Mouse (Mus musculus) embryonic facial prominence, embryonic 10.5 days (tissue): ENCODE measurements around the gene Fasn. TPM values are rescaled to one million over a fixed set of nuclear protein-coding genes. Genes with fewer than 3 reads are reported as not detected.

Source experiments
- DNase-seq: peaks from one replicate; pipeline ENCODE4 v3.0.0-alpha.2; 2017; ENCODE audit warnings: low spot score
- H3K27ac ChIP-seq: fragments of 300-500 bp; sonication (generic); replicated peaks from 2 replicates; pipeline ENCODE4 v1.5.1; 2016; ENCODE audit warnings: mild to moderate bottlenecking
- H3K27me3 ChIP-seq: fragments of 300-500 bp; sonication (generic); replicated peaks from 2 replicates; pipeline ENCODE4 v1.6.1; 2016; ENCODE audit warnings: low read depth, mild to moderate bottlenecking; ENCODE audit not compliant: poor library complexity, severe bottlenecking
- H3K36me3 ChIP-seq: fragments of 300-500 bp; sonication (generic); replicated peaks from 2 replicates; pipeline ENCODE4 v1.6.1; 2016; ENCODE audit warnings: mild to moderate bottlenecking, moderate library complexity
- H3K4me1 ChIP-seq: fragments of 300-500 bp; sonication (generic); 2 replicates; pipeline ENCODE4 v1.6.1; 2016
- H3K4me3 ChIP-seq: fragments of 300-500 bp; sonication (generic); 2 replicates; pipeline ENCODE4 v1.5.1; 2016; ENCODE audit warnings: mild to moderate bottlenecking, moderate library complexity
- H3K9me3 ChIP-seq: fragments of 300-500 bp; sonication (generic); 2 replicates; pipeline ENCODE4 v1.6.1; 2016; ENCODE audit warnings: mild to moderate bottlenecking
- WGBS: fragments of 180-500 bp; shearing (Covaris S2); methylation state at CpG from one replicate; pipeline ENCODE4 v1.1.7; 2016; 5-methylcytosine and 5-hydroxymethylcytosine counted together
- polyA plus RNA-seq: library from polyadenylated mRNA; unstranded; fragments of >200 nt; fragmentation: Nextera tagmentation; extraction: Ambion mirVana; gene quantifications from 2 replicates; pipeline ENCODE4 v1.2.1, GENCODE M21; 2016

Fasn gene
- polyA plus RNA-seq, 1 experiment from 2014 or later = 121 TPM

DNA sequence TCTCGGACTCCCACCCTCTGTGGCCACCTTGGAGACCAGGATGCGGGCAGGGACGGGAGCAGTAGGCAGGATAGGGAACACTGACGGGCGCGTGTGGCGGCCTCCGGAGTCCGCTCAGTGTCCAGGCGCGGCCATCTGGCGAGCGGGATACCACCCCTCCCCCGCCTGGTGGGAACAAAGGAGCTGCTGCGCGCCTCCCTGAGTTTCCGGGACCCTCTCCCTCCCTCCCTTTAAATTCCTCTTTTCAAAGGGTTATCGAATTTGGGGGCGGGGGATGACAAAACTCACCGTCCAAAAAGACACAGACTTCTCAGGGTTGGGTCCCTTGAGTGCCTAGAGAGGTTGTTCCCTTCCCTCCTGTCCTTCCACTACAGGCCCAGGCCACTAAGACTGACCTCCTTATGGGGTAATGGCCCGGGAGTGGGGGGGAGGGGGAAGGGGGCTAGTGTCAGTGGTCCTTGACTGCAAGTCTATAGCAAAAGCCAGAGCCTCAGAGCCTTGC is 491 bp upstream of the Fasn start:
- under 1% methylated on average over 21 of the region's 21 CpGs for WGBS
- Histone ChIP-seq H3K4me3 (peak overlapping the region; percentile 91), H3K27ac (peak overlapping the region; percentile 99), H3K4me1 (peaks cover 72% of the 10 kb centered on the region), H3K9me3 (no peaks in the 10 kb centered on the region), H3K36me3 (peaks cover 38% of the 10 kb centered on the region), H3K27me3 (no peaks in the 10 kb centered on the region)
- no peak for DNase-seq

DNA sequence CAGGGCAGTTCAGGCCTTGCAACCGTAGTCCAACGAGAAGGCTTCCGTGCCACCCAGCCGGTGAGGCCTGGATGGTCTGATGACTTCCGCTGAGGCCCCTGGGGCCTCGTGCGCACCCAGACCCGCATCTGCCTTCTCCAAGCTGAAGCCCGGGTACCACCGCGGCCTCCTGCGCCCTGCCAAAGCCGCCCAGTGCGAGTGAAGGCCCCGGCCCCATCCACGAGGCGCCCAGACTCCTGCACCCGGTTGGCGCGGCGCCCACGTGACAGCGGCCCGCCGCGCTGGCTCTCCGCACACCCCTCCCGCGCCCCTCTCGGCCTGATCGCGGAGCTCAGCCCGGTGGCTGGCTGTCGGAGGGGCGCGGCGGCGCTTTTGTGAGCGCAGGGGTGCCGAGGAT is 798 bp downstream of the Fasn start:
- whole genome bisulfite sequencing = under 1% methylated on average over 40 of the region's 40 CpGs
- H3K4me3 ChIP-seq = peak overlapping the region; percentile 91
- no peaks in the 10 kb centered on the region for H3K27me3 ChIP-seq
- H3K27ac ChIP-seq = peak overlapping the region; percentile 99
- DNase-seq = no peak
- peaks cover 51% of the 10 kb centered on the region for H3K36me3 ChIP-seq
- peaks cover 69% of the 10 kb centered on the region for H3K4me1 ChIP-seq
- no peaks in the 10 kb centered on the region for H3K9me3 ChIP-seq

DNA sequence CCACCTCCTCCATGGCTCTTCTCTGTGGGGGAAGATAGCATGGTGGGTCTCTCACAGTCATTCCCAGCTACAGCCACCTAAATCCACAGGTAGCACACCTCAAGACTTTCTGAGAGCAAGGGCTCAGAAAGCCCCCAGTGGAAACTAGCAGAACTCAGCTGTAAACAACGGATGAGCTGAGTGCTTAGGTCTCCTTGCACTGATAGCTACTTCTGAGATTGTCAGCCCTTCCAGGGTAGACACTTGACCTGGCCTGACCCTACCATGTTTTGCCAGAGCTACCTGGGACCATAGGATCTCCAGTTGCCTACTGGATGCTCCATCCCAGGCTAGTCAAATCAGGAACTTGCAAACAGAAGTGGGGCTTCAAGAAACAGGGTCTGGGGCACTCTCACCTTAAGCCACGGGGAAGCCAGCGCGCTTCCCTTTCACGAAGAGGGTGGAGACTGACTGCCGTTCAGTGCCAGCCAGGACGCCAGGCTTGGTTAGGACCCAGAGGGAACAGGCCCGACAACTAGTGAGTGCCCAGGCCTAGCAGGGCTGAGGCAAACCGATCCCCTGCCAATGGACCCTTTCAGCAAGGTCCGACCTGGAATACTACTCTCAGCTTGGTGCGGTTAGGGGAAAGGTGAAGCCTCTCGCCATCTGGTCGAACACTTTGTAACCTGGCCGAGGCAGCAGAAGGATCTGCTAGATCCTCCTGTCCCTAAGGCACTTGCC is 1.4 kb downstream of the Fasn start:
- Histone ChIP-seq H3K27me3 (no peaks in the 10 kb centered on the region), H3K4me1 (peaks cover 69% of the 10 kb centered on the region), H3K36me3 (peaks cover 57% of the 10 kb centered on the region), H3K27ac (peak overlapping the region; percentile 99), H3K9me3 (no peaks in the 10 kb centered on the region), H3K4me3 (peak overlapping the region; percentile 91)
- WGBS = 2% methylated on average over 14 of the region's 14 CpGs
- peak; percentile 47 for DNase-seq

DNA sequence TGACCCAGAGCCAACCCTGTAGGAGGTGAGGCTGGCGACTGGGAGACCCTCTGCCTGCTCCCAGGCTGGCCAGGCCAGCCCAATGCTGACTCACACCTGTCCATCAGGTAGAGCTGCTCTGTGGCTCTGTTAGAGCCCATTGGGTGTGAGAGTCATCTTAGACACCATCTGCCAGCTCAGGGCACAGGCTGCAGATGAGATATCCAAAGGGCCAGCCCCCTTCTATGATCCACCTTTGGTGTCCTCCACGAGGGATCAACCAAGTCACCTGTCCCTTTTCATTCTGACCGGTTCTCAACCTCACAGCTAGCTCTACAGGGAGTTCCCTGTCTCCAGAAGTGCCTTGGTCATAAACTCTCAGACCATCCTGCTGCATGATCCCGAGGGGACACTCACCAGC is 2.0 kb downstream of the Fasn start:
- Histone ChIP-seq H3K4me3 (peak overlapping the region; percentile 91), H3K4me1 (peaks cover 64% of the 10 kb centered on the region), H3K27ac (peak overlapping the region; percentile 99), H3K9me3 (no peaks in the 10 kb centered on the region), H3K27me3 (no peaks in the 10 kb centered on the region), H3K36me3 (peaks cover 63% of the 10 kb centered on the region)
- peak; percentile 9 for DNase-seq
- 79% methylated on average over 4 of the region's 4 CpGs for WGBS

DNA sequence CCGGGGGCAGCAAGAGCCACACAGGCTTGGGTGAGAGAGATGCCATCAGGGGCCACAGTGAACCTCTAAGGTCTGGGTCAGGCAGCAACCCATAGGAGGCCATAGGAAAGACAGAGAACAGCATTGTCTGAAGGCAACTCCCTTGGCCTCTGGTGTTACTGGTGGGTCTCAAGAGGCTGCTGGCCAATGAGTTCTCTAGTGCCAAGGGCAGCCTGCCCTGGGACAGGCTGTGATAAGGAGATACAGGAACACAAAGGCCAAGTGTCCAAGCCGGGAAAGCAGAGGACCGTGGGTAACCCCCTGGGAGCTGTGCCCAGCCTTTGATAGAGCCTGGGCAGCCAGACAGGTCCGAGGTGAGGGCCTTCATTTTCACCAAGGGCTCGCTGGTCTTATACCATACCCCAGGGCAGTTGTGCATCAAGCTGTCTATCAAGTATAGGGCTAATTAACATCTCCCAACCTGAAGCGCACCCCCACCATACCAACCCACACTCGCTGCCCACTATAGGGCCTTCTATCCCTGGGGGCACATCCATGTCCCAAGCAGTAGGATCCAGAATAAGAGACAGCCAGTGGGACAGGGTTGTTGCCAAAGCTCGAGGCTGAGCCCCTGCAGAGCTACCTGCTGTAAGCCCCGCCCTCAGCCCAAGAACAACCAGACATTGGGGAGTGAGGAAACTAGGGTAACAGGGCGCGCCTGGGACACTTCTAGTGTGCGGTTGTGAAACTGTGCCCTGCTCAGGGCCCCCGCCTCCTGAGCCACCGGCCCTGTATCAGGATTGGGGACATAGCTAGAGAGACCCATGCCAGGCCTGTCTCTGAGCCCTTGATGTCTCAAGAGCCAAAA is 3.0 kb downstream of the Fasn start:
- no peak overlapping the region for H3K27ac ChIP-seq
- peak overlapping the region; percentile 91 for H3K4me3 ChIP-seq
- DNase-seq = peak; percentile 7
- peaks cover 57% of the 10 kb centered on the region for H3K4me1 ChIP-seq
- WGBS = 83% methylated on average over 14 of the region's 14 CpGs
- no peaks in the 10 kb centered on the region for H3K9me3 ChIP-seq
- peaks cover 71% of the 10 kb centered on the region for H3K36me3 ChIP-seq
- no peaks in the 10 kb centered on the region for H3K27me3 ChIP-seq

DNA sequence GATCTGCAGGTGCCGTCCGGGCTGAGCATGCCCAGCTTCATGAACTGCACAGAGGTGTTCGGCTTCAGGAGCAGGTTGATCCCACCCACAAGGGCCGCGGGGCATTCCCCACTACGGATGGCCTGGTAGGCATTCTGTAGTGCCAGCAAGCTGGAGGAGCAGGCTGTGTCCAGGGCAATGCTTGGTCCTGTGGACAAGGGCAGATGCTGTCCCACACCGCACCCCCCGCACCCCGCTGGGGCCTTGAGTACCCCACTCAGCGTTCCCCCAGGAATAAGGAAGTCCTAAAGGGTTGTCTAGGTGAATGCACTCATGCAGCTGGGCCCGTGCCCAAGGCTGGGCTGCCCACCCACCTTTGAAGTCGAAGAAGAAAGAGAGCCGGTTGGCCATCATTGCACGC is 3.8 kb downstream of the Fasn start:
- peak; percentile 7 for DNase-seq
- H3K4me1 ChIP-seq = peaks cover 49% of the 10 kb centered on the region
- 96% methylated on average over 14 of the region's 14 CpGs for WGBS
- no peaks in the 10 kb centered on the region for H3K27me3 ChIP-seq
- no peaks in the 10 kb centered on the region for H3K9me3 ChIP-seq
- H3K4me3 ChIP-seq = peak overlapping the region; percentile 91
- no peak overlapping the region for H3K27ac ChIP-seq
- peaks cover 74% of the 10 kb centered on the region for H3K36me3 ChIP-seq

DNA sequence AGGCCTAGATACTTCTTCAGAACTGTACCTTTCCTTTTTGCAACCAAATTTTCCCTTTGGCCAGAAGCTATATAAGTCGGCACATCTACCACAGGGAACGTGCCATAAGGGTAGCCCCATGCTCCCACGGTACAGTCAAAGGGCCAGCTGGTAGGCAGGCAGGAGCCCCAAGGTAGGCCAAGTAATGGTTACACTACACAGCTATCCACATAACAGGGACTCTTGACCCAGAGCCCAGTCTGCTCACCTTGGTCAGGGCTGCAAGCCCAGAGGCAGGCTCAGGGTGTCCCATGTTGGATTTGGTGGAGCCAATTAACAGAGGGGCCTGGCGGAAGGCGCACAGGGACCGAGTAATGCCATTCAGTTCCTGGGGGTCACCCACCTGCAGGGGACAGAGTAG is 4.8 kb downstream of the Fasn start:
- Histone ChIP-seq H3K4me3 (peak overlapping the region; percentile 2; the same call in 1 of the 2 replicates), H3K27me3 (no peaks in the 10 kb centered on the region), H3K36me3 (peaks cover 84% of the 10 kb centered on the region), H3K9me3 (no peaks in the 10 kb centered on the region), H3K27ac (no peak overlapping the region), H3K4me1 (peaks cover 39% of the 10 kb centered on the region)
- 94% methylated on average over 6 of the region's 6 CpGs for WGBS
- DNase-seq = no peak

DNA sequence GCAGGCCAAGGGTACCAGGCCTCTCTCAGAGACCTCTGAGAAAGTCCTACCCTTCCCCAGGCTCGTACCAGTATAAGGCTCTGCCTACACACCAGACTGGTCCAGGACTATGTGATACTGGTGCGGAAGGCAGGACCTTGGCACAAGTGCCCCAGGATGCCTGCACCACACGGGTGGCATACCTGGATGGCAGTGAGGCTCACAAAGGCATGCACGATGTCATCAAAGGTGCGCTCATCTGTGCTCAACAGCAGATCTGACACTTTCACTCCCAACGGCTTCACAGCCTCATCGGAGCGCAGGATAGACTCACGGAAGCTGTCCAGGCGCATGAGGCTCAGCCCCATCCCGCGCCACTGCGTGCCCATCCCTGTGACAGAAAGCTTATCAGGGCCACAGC is 6.1 kb downstream of the Fasn start:
- peaks cover 34% of the 10 kb centered on the region for H3K4me1 ChIP-seq
- WGBS = 96% methylated on average over 13 of the region's 13 CpGs
- H3K9me3 ChIP-seq = no peaks in the 10 kb centered on the region
- H3K36me3 ChIP-seq = peaks cover 97% of the 10 kb centered on the region
- no peaks in the 10 kb centered on the region for H3K27me3 ChIP-seq
- DNase-seq = no peak
- no peak overlapping the region for H3K4me3 ChIP-seq
- H3K27ac ChIP-seq = no peak overlapping the region

DNA sequence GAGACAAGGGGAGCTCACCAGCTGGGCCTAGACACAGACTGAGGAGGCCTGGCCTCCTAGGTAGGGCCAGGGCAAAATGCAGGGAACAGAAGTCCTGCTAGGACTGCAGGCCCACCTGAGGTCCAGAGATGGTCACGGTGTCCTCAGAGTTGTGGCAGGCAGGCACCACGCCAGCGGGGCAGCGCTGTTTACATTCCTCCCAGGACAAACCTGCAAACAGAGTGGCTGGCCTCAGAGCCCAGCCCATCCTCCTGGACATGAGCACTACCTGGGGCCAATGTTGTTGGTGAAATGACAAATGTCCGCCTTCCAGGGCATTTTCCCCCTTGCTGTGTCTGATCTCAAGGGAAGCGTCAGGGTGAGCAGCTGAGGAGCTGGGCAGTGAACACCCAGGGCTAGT is 7.0 kb downstream of the Fasn start:
- Histone ChIP-seq H3K36me3 (peaks cover 100% of the 10 kb centered on the region), H3K9me3 (no peaks in the 10 kb centered on the region), H3K4me3 (no peak overlapping the region), H3K4me1 (peaks cover 25% of the 10 kb centered on the region), H3K27me3 (no peaks in the 10 kb centered on the region), H3K27ac (no peak overlapping the region)
- WGBS = 95% methylated on average over 6 of the region's 6 CpGs
- DNase-seq = no peak

DNA sequence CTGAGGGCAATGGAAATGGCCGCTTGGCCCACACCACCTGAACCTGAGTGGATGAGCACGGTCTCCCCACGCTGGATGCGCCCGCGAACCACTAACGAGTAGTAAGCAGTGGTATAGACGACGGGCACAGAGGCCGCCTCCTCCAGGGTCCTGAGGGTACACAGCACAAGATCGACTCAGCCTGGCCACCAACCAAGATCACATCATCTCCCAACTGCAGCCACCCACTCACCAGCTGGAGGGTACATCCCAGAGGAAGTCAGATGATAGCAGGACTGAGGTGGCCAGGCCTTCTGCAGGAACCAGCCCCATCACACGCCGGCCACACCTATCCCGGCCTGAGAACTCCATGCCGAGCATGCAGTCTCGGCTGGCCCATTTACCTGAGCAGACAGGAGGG is 12.3 kb downstream of the Fasn start:
- H3K4me3 ChIP-seq = no peak overlapping the region
- no peak for DNase-seq
- WGBS = 95% methylated on average over 16 of the region's 16 CpGs

DNA sequence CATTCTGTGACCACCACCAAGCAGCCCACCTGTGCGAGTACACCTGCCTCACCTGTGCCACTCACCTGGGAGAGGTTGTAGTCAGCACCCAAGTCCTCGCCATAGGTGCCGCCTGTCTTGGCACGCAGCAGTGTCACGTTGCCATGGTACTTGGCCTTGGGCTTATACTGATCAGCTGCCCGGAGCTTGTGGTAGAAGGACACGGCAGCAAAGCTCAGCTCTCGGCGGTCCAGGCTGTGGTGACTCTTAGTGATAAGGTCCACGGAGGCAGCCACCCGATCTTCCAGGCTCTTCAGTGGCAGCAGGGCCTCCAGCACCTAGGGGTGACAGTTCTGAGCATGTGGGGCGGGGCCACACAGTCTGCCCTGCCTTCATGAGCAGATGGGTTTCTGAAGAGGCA is 16.3 kb downstream of the Fasn start:
- Histone ChIP-seq H3K4me3 (no peak overlapping the region), H3K9me3 (no peaks in the 10 kb centered on the region), H3K27ac (no peak overlapping the region), H3K36me3 (peaks cover 84% of the 10 kb centered on the region), H3K4me1 (no peaks in the 10 kb centered on the region), H3K27me3 (no peaks in the 10 kb centered on the region)
- DNase-seq = no peak
- 93% methylated on average over 12 of the region's 12 CpGs for WGBS

More for the DNA sequence above, 12.3 kb downstream of the Fasn start:
- peaks cover 100% of the 10 kb centered on the region for H3K36me3 ChIP-seq
- no peaks in the 10 kb centered on the region for H3K9me3 ChIP-seq
- no peaks in the 10 kb centered on the region for H3K4me1 ChIP-seq
- no peak overlapping the region for H3K27ac ChIP-seq
- H3K27me3 ChIP-seq = no peaks in the 10 kb centered on the region

DNA sequence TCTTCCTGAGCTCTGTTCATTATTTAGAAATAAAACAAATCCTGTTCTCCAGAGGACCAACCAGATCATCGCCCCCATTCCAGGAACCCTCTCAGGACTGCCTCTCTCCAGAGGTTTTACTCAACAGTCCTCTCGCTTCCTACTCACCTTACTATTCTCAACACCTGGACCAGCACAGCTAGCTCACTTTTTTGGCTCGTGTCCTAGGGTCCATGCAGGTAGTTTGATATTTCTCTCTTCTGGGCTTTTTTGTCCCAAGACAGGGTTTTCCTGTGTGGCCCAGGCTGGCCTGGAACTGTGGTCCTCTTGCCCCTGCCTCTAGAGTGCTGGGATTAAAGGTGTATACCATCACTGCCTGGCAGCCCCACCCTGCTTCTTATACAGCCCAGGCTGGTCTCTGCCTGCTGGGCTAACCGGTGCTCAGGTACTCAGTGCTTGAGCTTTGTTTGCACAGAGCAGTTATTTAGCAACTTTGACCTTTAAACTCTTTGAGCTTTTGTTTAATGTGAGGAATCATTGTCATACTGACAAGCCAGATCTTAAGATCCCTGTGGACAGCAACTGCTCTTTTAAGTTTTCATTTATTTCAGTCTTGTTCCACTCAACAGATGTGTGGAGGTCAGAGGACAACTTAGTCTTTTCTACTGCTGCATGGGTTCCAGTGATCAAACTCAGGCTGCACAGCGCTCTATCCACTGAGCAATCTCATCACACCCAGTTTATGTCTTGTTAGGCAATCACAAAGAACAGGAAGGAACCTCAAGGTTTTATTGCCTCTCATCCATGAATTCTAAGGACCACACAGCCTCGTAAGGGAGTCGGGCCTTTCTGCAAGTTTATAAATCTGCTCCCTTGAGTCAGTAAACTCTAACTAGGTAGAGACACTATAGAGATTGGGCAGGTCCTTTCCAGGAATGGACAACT is 18.7 kb downstream of the Fasn start:
- 90% methylated on average over 7 of the region's 7 CpGs for WGBS
- no peak for DNase-seq
- Histone ChIP-seq H3K27me3 (no peaks in the 10 kb centered on the region), H3K9me3 (no peaks in the 10 kb centered on the region), H3K4me1 (peaks cover 3% of the 10 kb centered on the region), H3K27ac (no peak overlapping the region), H3K4me3 (no peak overlapping the region), H3K36me3 (peaks cover 60% of the 10 kb centered on the region)
